Mouse (Mus musculus) stomach, postnatal 0 days (tissue): ENCODE measurements around the gene Abraxas1. TPM values are rescaled to one million over a fixed set of nuclear protein-coding genes. Genes with fewer than 3 reads are reported as not detected.

Experiments used
- ATAC-seq: fragments of 200-750 bp; cut with Nextera tagmentation; 2 replicates; pipeline ENCODE4 v1.8.0; 2017; ENCODE audit not compliant: low FRiP score, low TSS enrichment
- DNase-seq: peaks from one replicate; pipeline ENCODE4 v3.0.0-alpha.2; 2016; ENCODE audit warnings: low spot score
- H3K27ac ChIP-seq: fragments of 300-500 bp; sonication (generic); replicated peaks from 2 replicates; pipeline ENCODE4 v1.5.1; 2014; ENCODE audit warnings: mild to moderate bottlenecking, control low read depth
- H3K27me3 ChIP-seq: fragments of 300-500 bp; sonication (generic); 2 replicates; pipeline ENCODE4 v1.6.1; 2014; ENCODE audit warnings: low read length; ENCODE audit not compliant: control insufficient read depth, insufficient read depth
- H3K36me3 ChIP-seq: fragments of 300-500 bp; sonication (generic); 2 replicates; pipeline ENCODE4 v1.6.1; 2014; ENCODE audit warnings: low read length, mixed read lengths; ENCODE audit not compliant: control insufficient read depth, insufficient read depth
- H3K4me1 ChIP-seq: fragments of 300-500 bp; sonication (generic); replicated peaks from 2 replicates; pipeline ENCODE4 v1.6.1; 2014; ENCODE audit warnings: antibody characterized with exemption; ENCODE audit not compliant: control insufficient read depth, insufficient read depth
- H3K4me2 ChIP-seq: fragments of 300-500 bp; sonication (generic); replicated peaks from 2 replicates; pipeline ENCODE4 v1.6.1; 2014; ENCODE audit warnings: low read depth, mild to moderate bottlenecking, control low read depth, moderate library complexity
- H3K4me3 ChIP-seq: fragments of 300-500 bp; sonication (generic); 2 replicates; pipeline ENCODE4 v1.5.1; 2014; ENCODE audit warnings: low read depth, low read length, control low read depth
- H3K9ac ChIP-seq: fragments of 300-500 bp; sonication (generic); 2 replicates; pipeline ENCODE4 v1.6.1; 2014; ENCODE audit warnings: mild to moderate bottlenecking, low read length, control low read depth, mixed read lengths
- H3K9me3 ChIP-seq: fragments of 300-500 bp; sonication (generic); 2 replicates; pipeline ENCODE4 v1.6.1; 2016; ENCODE audit warnings: low read length; ENCODE audit not compliant: control insufficient read depth
- CTCF ChIP-seq: IDR thresholded peaks from 2 replicates; pipeline ENCODE4 v1.5.1; 2016; ENCODE audit warnings: antibody characterized with exemption, low read depth, mild to moderate bottlenecking, moderate library complexity
- EP300 ChIP-seq: optimal IDR thresholded peaks from 2 replicates; pipeline ENCODE3; 2016; ENCODE audit warnings: antibody characterized with exemption
- WGBS: fragments of 180-500 bp; shearing (Covaris S2); extraction: QIAGEN DNeasy Blood & Tissue Kit; methylation state at CpG from one replicate; pipeline ENCODE4 v1.1.7; 2014; 5-methylcytosine and 5-hydroxymethylcytosine counted together
- polyA plus RNA-seq: library from polyadenylated mRNA; unstranded; fragments of >200 nt; fragmentation: Nextera tagmentation; extraction: Ambion mirVana; gene quantifications from 2 replicates; pipeline ENCODE4 v1.2.1, GENCODE M21; 2015

Abraxas1 gene
- polyA plus RNA-seq, 1 experiment from 2014 or later: 13.0 TPM

GRCm38 (mm10) chr5:100861140-100861539 lies 40.4 kb upstream of the Abraxas1 start:
- 0 out of 2 replicates have a peak, but pooled peaks cover 3% of the 10 kb centered on the region for H3K4me1 ChIP-seq
- TF ChIP-seq EP300: no peak
- TF ChIP-seq CTCF: no peak
- H3K9me3 ChIP-seq: no peaks in the 10 kb centered on the region
- no peak for DNase-seq
- H3K4me2 ChIP-seq: no peak overlapping the region
- ATAC-seq: no peak
- H3K36me3 ChIP-seq: no peaks in the 10 kb centered on the region
- H3K9ac ChIP-seq: no peak overlapping the region
- WGBS: 46% methylated on average over 4 of the region's 4 CpGs
- no peak overlapping the region for H3K27ac ChIP-seq
- H3K4me3 ChIP-seq: no peak overlapping the region
- H3K27me3 ChIP-seq: no peaks in the 10 kb centered on the region

GRCm38 (mm10) chr5:100860417-100861053 lies 39.8 kb upstream of the Abraxas1 start:
- H3K27ac ChIP-seq: 0 out of 2 replicates have a peak overlapping the region, but pooled peaks have one; percentile 18
- H3K4me3 ChIP-seq: no peak overlapping the region
- WGBS: 56% methylated on average over 12 of the region's 12 CpGs
- H3K4me1 ChIP-seq: 0 out of 2 replicates have a peak, but pooled peaks cover 3% of the 10 kb centered on the region
- H3K36me3 ChIP-seq: no peaks in the 10 kb centered on the region
- ATAC-seq (no peak; the same call in 1 of the 2 replicates), DNase-seq (no peak)
- H3K4me2 ChIP-seq: no peak overlapping the region
- no peaks in the 10 kb centered on the region for H3K9me3 ChIP-seq
- TF ChIP-seq EP300: no peak
- TF ChIP-seq CTCF: no peak
- H3K27me3 ChIP-seq: no peaks in the 10 kb centered on the region
- H3K9ac ChIP-seq: no peak overlapping the region

GRCm38 (mm10) chr5:100856552-100856951 lies 35.8 kb upstream of the Abraxas1 start:
- no peak for ATAC-seq
- H3K9me3 ChIP-seq: no peaks in the 10 kb centered on the region
- DNase-seq: no peak
- H3K4me3 ChIP-seq: no peak overlapping the region
- H3K27ac ChIP-seq: no peak overlapping the region
- WGBS: 85% methylated on average over 3 of the region's 3 CpGs
- H3K4me1 ChIP-seq: 0 out of 2 replicates have a peak, but pooled peaks cover 3% of the 10 kb centered on the region
- H3K4me2 ChIP-seq: no peak overlapping the region
- no peaks in the 10 kb centered on the region for H3K36me3 ChIP-seq
- no peak for TF ChIP-seq CTCF
- no peak for TF ChIP-seq EP300
- H3K27me3 ChIP-seq: no peaks in the 10 kb centered on the region
- H3K9ac ChIP-seq: no peak overlapping the region

- Histone ChIP-seq H3K4me1 (no peaks in the 10 kb centered on the region), H3K9me3 (no peaks in the 10 kb centered on the region), H3K9ac (no peak overlapping the region), H3K4me3 (no peak overlapping the region), H3K4me2 (no peak overlapping the region), H3K27me3 (no peaks in the 10 kb centered on the region), H3K36me3 (no peaks in the 10 kb centered on the region), H3K27ac (no peak overlapping the region)
- DNase-seq: no peak
- TF ChIP-seq CTCF: no peak
- no peak for TF ChIP-seq EP300
- no peak for ATAC-seq
- WGBS: 63% methylated on average over 4 of the region's 4 CpGs
Measured at GRCm38 (mm10) chr5:100853963-100854362, 33.2 kb upstream of the Abraxas1 start.

- H3K4me2 ChIP-seq: peak overlapping the region; percentile 96
- H3K4me3 ChIP-seq: peak overlapping the region; percentile 63
- no peaks in the 10 kb centered on the region for H3K9me3 ChIP-seq
- H3K27me3 ChIP-seq: no peaks in the 10 kb centered on the region
- H3K36me3 ChIP-seq: no peaks in the 10 kb centered on the region
- 31% methylated on average over 2 of the region's 2 CpGs for WGBS
- DNase-seq (no peak), ATAC-seq (no peak)
- H3K27ac ChIP-seq: no peak overlapping the region
- no peak overlapping the region for H3K9ac ChIP-seq
- TF ChIP-seq CTCF: no peak
- no peak for TF ChIP-seq EP300
- H3K4me1 ChIP-seq: no peaks in the 10 kb centered on the region; the same call in 1 of the 2 replicates
Measured at GRCm38 (mm10) chr5:100847143-100847542, 26.4 kb upstream of the Abraxas1 start.

GRCm38 (mm10) chr5:100846599-100846920 lies 25.8 kb upstream of the Abraxas1 start:
- no peaks in the 10 kb centered on the region for H3K9me3 ChIP-seq
- WGBS: 3% methylated on average over 22 of the region's 22 CpGs
- DNase-seq (no peak), ATAC-seq (peak; percentile 28; the same call in 1 of the 2 replicates)
- no peaks in the 10 kb centered on the region for H3K27me3 ChIP-seq
- H3K27ac ChIP-seq: peak overlapping the region; percentile 42
- no peaks in the 10 kb centered on the region for H3K36me3 ChIP-seq
- H3K4me3 ChIP-seq: peak overlapping the region; percentile 63
- TF ChIP-seq EP300 (no peak), CTCF (no peak)
- peak overlapping the region; percentile 70 for H3K9ac ChIP-seq
- H3K4me1 ChIP-seq: no peaks in the 10 kb centered on the region; the same call in 1 of the 2 replicates
- H3K4me2 ChIP-seq: peak overlapping the region; percentile 96
